Mouse (Mus musculus): ENCODE data around the gene Olfr993. TPM values are rescaled to one million over a fixed set of nuclear protein-coding genes. Genes with fewer than 3 reads are reported as not detected.

The Olfr993 gene
- polyA plus RNA-seq (2012; rRNA removed), result not detected in 2 replicates

- no peak for TF ChIP-seq CTCF (IDR thresholded peaks at IDR 0.05; ENCODE audit: borderline replicate concordance, extremely low read depth, insufficient read depth, insufficient read length)
- no peak for TF ChIP-seq POLR2A (IDR thresholded peaks at IDR 0.05; ENCODE audit: borderline replicate concordance, extremely low read depth, insufficient read depth, insufficient read length, poor library complexity, severe bottlenecking)
- no peak for DNase-seq (ENCODE audit: low read depth)
These were observed at the start of gene Olfr993 for GRCm38 (mm10) chr2:85414777-85415176. Gene Olfr993, minus strand, starts transcription at chr2:85414877.

GRCm38 (mm10) chr2:85443539-85443938 is 28.9 kb upstream of the Olfr993 start, which contains the start of gene Olfr995:
Gene Olfr995, minus strand, starts transcription at chr2:85443639.
- TF ChIP-seq CTCF (IDR thresholded peaks at IDR 0.05; ENCODE audit: borderline replicate concordance, extremely low read depth, insufficient read depth, insufficient read length) (no peak), POLR2A (IDR thresholded peaks at IDR 0.05; ENCODE audit: borderline replicate concordance, extremely low read depth, insufficient read depth, insufficient read length, poor library complexity, severe bottlenecking) (no peak)
- no peak for DNase-seq (ENCODE audit: low read depth)

- no peak for TF ChIP-seq POLR2A (IDR thresholded peaks at IDR 0.05; ENCODE audit: borderline replicate concordance, extremely low read depth, insufficient read depth, insufficient read length, poor library complexity, severe bottlenecking)
- TF ChIP-seq CTCF (IDR thresholded peaks at IDR 0.05; ENCODE audit: borderline replicate concordance, extremely low read depth, insufficient read depth, insufficient read length), result no peak
- DNase-seq (ENCODE audit: low read depth), result no peak
These were observed 27.9 kb upstream of the Olfr993 start for GRCm38 (mm10) chr2:85442546-85442945.

- no peak for DNase-seq (ENCODE audit: low read depth)
- TF ChIP-seq POLR2A (IDR thresholded peaks at IDR 0.05; ENCODE audit: borderline replicate concordance, extremely low read depth, insufficient read depth, insufficient read length, poor library complexity, severe bottlenecking), result no peak
- TF ChIP-seq CTCF (IDR thresholded peaks at IDR 0.05; ENCODE audit: borderline replicate concordance, extremely low read depth, insufficient read depth, insufficient read length), result no peak
These were observed 21.7 kb upstream of the Olfr993 start, which contains the start of gene Olfr994 for GRCm38 (mm10) chr2:85436351-85436750. Gene Olfr994, minus strand, starts transcription at chr2:85436451.

- DNase-seq (ENCODE audit: low read depth), result no peak
- TF ChIP-seq CTCF (IDR thresholded peaks at IDR 0.05; ENCODE audit: borderline replicate concordance, extremely low read depth, insufficient read depth, insufficient read length) (no peak), POLR2A (IDR thresholded peaks at IDR 0.05; ENCODE audit: borderline replicate concordance, extremely low read depth, insufficient read depth, insufficient read length, poor library complexity, severe bottlenecking) (no peak)
These were observed 11.2 kb upstream of the Olfr993 start for GRCm38 (mm10) chr2:85425893-85426292.

GRCm38 (mm10) chr2:85409369-85409768 is 5.3 kb downstream of the Olfr993 start, which contains the start of gene Olfr992:
Gene Olfr992, minus strand, starts transcription at chr2:85409469.
- TF ChIP-seq CTCF (IDR thresholded peaks at IDR 0.05; ENCODE audit: borderline replicate concordance, extremely low read depth, insufficient read depth, insufficient read length), result no peak
- TF ChIP-seq POLR2A (IDR thresholded peaks at IDR 0.05; ENCODE audit: borderline replicate concordance, extremely low read depth, insufficient read depth, insufficient read length, poor library complexity, severe bottlenecking), result no peak
- DNase-seq (ENCODE audit: low read depth), result no peak

Other genes starting within 250 kb of the Olfr993 start
- 16.6 and 20.2 TPM in 2 replicates for gene Lrrc55, start 217.7 kb downstream of the Olfr993 start, polyA plus RNA-seq (2012; rRNA removed)
- gene Olfr987, start 75.6 kb downstream of the Olfr993 start, polyA plus RNA-seq (2012; rRNA removed), result not detected in 2 replicates
- not detected in 2 replicates for gene Olfr988, start 51.6 kb downstream of the Olfr993 start, polyA plus RNA-seq (2012; rRNA removed)
- gene Olfr992, start 5.4 kb downstream of the Olfr993 start, polyA plus RNA-seq (2012; rRNA removed), result not detected in 2 replicates
- not detected in 2 replicates for gene Olfr994, start 21.6 kb upstream of the Olfr993 start, polyA plus RNA-seq (2012; rRNA removed)
- not detected in 2 replicates for gene Olfr995, start 28.8 kb upstream of the Olfr993 start, polyA plus RNA-seq (2012; rRNA removed)
- 0.10 and 0.24 TPM in 2 replicates for gene 4833423E24Rik, start 104.1 kb upstream of the Olfr993 start, polyA plus RNA-seq (2012; rRNA removed)
- not detected in 2 replicates for gene Olfr996, start 164.3 kb upstream of the Olfr993 start, polyA plus RNA-seq (2012; rRNA removed)
- gene Olfr998, start 174.1 kb upstream of the Olfr993 start, polyA plus RNA-seq (2012; rRNA removed), result not detected in 2 replicates
- not detected in 2 replicates for gene Olfr1000, start 197.0 kb upstream of the Olfr993 start, polyA plus RNA-seq (2012; rRNA removed)
- gene Olfr1002, start 235.8 kb upstream of the Olfr993 start, polyA plus RNA-seq (2012; rRNA removed), result not detected in 2 replicates
- not detected in 2 replicates for gene Olfr154, start 249.6 kb upstream of the Olfr993 start, polyA plus RNA-seq (2012; rRNA removed)

Measured in brain, embryonic 14.5 days (tissue).